Mouse (Mus musculus): ENCODE results near the gene Gm614.

The Gm614 gene

DNA sequence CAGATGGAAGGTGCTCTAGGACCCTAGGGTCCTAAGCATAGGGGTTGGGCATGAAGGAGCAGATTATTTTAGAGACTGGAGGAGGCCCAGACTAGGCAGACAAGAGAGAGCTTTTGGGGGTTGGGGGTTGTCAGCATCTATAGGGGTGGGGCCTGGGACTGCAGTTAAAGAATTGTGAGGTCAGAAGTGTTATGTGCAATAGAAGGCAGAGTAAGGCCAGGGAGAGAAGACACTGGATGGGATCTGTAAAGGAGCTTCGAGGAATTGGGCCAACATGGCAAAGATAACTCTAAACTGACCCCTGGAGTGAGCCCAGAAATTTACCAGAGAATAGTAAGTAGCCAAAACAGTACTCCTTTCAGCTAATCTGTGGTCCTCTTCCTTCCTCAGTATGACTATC lies at the start of gene Gm614:
TSS of gene Gm614 (minus strand) at position 101 of the 400 bp plus-strand sequence.
- no peak for DNase-seq

DNA sequence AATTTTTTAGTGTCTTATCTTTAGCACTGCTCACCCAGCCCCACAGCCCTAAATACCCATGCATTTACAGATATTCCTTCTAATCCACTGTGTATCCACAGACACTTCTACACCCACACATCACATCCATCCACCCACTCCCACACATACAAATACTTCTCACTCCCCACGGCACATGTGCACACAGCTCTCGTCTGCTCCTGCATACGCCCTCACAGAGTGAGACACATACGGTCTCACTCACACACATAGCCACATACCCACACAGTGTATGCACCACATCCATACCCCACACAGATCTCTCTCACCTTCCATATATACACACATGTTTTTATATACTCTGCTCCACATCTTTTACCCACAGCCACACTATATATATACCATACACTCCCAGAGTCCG lies 45.5 kb upstream of the Gm614 start:
- no peak for DNase-seq

DNA sequence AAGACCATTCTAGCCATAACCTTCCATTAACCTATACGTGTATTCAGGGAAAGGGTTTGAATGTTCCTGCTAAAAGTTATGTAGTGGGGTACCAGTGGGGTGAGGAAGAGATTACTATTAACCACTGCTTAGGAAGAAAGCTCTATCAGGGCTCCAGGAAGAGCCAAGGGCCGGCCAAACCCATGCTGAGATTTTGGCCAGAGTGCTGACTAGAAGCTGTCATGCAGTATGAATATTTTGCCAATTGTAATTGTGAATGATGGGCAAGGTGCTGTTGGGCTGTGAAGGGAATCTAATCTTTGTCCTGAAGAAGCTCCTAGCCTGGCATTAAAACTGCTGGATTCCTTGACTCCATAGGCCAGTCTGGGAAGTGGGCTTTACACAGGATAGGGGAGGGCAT lies 40.9 kb upstream of the Gm614 start:
- no peak for DNase-seq

DNA sequence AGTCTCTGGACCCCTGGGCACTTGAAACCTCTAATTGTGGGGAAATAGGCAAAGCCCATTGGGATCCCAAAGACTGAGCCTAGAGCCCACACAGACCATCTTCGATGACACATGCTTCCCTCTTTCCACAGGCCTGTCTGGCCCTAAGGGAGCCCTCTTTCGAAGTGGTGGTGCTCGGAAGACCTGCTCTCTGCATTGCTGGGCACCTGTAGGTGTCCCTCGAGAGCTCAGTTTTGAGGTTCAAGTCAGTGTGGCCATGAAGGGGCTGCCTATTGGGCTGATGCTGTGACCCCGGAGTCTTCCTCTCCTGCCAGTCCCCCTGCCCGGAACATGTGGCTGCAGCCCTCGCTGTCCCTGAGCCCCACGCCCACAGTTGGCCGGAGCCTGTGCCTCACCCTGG lies 37.9 kb upstream of the Gm614 start:
- no peak for DNase-seq

DNA sequence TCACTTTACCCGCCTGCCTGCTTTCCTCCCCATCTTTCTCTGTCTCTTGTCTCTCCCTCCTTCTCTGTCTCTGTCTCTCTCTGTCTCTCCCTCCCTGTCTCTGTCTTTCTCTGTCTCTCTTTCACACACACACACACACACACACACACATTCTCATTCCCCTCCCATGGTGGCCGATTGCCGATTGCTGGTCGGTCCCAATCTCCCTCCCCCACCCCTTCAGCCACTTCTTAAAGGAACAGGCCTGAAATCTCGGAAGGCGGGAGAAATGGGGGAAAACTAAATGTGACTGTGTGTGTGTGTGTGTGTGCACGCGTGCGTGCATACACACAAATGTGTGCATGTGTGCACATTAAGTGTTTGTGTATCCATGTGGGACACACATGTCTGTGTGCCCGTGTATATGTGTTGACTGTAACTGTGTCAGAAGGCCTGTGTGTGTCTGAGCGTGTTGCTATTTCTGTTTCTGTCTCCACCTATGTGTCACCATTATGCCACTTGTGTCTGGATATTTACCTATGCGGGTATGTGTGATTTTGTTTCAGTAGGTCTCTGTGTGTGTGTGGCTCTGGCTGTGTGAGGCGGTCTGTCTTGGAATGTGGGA lies 36.7 kb upstream of the Gm614 start:
- no peak for DNase-seq

DNA sequence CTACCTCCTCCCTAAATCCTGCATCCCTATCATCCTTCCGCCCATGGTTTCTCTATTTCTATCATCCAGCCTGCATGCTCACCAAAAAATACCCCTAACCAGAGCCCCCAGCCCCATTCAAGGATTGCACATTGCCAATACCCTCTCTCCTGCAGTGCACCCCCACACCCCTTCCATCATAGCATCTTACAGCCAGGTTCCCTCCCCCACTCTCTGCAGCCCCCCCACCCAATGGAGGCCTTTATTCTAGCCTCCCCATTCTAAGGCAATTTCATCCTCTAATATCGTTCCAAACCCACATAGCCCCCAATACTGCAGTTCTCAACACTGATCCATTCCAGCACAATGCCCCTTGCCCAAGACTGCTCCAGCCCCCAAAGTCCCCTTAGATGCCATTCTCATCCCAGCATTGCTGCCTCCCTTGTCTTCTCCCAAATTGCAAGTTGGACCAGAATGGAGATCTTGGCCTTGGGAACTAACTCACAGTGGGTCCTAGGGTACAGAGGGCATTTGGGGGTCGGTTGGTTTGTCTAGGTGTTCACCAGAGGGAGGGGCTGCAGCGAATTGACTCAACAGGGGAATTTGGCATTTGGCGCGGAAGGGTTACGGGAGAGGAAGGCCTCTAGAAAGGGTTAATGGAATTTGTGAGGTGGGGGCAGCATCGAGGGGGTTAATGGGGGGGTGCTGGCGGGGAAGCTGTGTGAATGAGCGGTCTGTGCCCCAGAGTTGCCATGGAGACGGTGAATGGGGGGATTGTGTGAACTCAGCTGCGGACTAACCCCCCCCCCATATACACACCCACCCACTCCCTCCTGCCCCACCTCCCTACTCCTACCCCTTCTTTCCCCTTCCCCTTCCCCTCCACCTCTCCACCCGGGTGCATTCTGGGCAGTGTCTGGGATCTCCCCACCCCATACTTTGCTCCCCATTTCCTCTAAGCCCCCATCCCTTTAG lies 36.0 kb upstream of the Gm614 start:
- DNase-seq: peak; percentile 29

DNA sequence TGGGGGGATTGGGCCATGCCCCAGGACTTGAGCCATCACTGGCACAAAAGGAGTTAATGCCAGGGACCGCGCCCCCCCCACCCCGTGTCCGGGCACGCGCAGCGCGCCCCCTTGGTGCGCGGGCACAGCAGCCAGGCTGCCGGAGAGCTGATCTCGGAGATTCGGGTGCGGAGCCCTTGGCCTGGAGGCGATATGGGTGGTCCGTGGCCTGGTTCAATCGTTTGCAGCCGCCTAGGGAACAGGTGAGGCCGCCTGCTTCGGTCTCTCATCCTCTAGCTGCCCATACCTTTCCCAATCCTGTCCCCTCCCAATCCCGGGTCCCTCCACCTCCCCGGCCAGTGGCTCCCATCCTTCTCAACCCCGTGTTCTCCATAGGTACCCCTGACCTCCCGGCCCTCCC lies 35.3 kb upstream of the Gm614 start, which contains the start of gene Nlgn3:
TSS of gene Nlgn3 (plus strand) at position 114 of the 400 bp plus-strand sequence.
- DNase-seq: peak; percentile 44

DNA sequence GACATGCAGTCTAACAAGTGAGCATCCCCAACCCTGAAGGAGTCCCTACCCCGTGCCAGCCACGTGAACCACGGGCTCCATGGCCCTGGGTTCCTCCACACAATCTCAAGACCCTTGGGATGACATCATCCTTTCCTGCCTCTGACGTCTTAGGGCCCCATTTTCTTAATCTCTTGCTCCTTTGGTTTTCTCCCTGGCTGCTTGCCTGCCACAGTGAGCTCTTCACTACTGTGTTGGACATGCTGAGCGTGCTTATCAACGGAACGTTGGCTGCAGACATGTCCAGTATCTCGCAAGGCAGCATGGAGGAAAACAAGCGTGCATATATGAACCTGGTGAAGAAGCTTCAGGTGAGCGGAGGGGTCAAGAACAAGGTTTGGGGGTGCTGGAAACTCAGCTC lies 26.3 kb upstream of the Gm614 start:
- DNase-seq: no peak

DNA sequence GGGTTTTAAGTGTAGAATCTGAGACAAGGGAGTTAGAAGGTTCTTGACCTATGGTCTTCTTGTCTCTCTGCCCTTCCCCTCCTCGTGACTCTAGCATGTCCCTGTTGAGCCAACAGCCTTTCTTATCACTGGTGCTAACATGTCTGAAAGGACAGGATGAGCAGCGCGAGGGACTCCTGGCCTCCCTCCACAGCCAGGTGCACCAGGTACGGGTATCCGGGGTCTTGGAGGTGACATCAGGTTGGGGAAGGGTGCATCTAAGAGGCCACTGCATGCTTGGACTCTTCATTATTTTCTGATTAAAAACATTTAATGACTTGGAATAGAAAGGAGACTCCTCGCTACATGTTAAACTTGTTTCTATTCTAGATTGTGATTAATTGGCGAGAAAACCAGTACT lies 25.2 kb upstream of the Gm614 start:
- DNase-seq: no peak

DNA sequence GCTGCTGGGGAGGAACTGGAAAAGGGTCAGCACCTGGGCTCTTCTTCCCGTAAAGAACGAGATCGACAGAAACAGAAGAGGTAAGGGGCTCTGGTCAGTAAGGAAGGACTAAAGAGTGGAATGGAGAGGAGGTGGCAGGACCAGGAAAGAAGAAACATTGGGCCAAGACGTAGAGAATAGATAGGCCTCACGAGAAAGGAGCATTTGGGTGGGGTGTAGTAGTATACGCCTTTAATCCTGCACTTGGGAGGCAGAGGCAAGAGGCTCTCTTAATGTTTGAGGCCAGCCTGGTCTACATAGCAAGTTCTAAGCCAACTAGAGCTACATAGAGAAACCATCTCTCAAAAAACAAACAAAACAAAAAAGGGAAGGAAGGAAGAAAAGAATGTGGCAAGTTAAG lies 24.6 kb upstream of the Gm614 start:
- DNase-seq: no peak

DNA sequence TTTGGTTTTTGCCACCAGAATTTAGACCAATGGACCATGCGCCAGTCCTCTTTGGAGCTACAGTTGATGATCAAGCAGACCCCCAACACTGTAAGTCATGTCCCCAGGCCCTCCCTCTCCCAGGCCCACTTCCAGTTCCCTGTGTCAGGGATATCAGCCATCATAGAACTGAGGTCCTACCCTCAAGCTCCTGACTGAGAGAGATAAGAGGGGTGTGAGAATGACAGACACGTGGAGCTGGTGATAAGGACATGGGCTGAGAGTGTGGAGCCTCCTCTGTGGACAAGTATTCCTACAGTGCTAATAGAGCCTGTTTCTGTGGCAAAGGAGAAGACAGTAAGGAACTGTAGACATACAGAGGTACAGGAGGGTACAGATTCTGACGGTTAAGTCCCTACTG lies 23.8 kb upstream of the Gm614 start:
- DNase-seq: no peak

DNA sequence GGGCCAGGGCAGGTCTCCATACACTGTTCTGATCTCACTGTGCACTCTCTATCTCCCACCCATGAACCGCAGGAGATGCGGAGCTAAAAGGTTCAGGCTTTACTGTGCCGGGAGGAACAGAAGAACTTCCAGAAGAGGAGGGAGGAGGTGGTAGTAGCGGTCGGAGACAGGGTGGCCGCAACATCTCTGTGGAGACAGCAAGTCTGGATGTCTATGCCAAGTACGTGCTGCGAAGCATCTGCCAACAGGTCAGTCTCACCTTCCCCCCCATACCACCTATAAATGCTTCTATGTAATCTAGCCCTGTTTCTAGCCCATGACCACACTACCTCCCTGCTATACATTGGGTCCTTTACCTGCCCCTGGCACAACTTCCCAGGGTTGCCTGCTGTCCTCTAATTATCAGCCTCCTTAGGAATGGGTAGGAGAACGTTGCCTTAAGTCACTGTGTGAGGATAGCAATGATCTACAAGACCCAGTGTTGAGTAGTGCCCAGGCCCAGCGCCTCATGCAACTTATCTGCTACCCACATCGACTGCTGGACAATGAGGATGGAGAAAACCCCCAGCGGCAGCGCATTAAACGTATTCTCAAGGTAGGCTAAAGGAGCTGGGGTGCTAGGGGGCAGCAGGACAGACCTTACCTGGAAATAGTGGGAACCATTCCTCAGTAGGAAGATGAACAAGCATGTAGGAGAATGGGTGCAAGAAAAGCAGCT lies 22.3 kb upstream of the Gm614 start:
- DNase-seq: no peak

DNA sequence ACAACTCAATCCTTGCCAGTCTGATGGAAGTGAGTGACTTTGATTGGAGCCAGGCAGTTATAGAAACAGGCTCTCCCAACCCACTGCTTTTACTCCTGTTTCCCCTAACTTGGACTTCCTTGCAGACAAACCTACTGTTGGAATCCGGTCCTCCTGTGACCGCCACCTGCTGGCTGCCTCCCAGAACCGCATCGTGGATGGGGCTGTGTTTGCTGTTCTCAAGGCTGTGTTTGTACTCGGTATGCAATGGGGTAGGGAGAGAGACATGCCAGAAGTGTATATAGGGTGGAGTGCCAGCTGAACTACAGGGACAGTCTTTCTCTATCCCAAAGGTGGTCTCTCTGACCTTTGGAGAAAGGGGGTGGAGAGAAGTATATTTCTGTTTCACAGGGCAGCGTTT lies 21.7 kb upstream of the Gm614 start:
- DNase-seq: peak; percentile 64

DNA sequence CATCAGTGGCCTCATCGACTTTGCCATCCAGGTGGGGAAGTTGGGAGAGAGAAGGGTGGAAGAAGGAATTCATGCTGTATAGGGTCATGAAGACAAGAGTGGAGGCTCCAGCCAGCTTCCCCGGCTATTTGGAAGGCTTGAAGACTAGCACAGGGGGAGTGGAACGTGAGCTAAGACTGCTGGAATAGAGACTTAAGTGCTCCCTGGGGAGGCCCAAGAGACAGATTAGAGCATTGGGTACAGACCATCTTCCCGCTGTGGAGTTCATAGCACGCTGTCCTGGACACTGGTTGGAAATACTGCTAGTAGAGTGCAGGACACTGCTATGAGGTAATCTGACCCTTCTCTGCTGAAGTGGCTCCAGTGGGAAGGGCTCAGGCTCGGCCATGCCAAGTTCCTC lies 19.0 kb upstream of the Gm614 start:
- no peak for DNase-seq

DNA sequence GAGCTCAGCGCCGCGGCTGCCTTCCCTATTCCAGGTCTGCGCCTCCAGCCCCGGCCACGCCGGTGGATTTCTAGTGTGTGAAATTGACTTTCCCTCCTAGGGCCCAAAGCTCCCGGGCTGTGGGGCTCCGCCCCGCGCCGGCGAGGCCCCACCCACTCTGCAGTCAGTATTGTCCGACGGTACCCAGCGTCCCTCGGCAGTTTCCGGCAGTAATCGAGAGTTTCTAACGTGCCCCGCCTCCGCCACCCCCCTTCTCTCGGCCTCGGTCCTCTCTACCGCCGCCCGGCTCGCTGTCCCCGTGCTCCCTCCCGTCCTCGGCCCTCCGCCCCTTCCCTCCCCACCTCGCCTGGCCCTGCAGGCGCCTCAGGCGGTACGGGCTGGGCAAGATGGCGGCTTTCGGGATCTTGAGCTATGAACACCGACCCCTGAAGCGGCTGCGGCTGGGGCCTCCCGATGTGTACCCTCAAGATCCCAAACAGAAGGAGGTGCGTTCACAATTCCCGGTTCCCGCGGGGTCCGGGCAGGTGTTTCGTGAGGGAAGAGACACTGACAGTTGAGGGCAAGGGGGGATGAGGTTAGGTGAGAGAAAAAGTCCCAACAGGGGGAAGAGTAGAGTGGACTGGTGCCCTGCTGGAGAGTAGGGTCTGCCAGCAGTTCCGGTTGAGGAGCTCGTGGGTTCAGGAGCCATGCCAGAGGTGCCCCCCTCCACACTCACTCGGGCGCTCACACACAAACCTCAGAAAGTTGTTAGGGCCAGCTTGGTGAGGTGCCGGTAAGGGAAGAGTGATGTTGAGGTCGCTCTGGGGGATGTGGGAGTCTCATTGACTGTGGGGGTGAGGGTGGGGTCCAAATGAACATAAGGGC lies 10.3 kb upstream of the Gm614 start, which contains the start of gene Med12:
TSS of gene Med12 (plus strand) at position 156 of the 864 bp plus-strand sequence.
- peak; percentile 77 for DNase-seq

DNA sequence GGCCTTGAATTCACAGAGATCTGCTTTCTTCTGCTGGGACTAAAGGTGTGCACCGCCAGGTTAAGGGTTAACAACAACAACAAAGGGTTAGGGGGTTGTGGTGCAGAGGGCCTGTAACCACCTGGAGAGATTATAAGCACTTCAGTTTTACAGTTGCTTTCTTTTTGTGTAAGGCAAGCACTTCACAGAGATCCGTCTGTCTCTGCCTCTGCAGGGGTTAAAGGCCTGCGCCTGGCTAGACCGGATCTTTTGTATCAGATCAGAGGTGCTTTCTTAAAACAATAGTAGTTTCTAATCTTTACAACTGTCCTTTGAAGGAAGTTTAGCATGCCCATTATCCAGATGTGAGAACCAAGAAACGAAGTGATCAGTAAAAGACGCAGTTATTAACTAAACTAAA lies 9.6 kb upstream of the Gm614 start:
- DNase-seq: no peak

DNA sequence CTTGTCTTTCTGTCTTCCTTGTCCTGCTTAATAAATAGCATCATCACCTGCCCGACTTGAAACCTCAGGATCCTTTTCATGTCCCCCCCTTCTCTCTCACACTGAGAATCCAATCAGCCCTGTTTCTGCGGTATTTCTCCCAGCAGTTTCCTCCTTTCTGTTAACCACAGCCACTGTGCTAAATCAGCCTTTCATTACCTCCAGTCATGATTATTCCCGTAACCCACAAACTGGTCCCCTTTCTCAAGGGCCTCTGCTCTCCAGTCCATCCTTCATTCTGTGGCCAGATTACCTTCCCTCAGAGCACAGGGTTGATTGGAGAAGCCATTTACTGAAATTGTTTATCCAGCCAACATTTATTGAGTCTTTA lies 4.9 kb upstream of the Gm614 start, which contains the start of gene Gm20489:
TSS of gene Gm20489 (minus strand) at position 269 of the 370 bp plus-strand sequence.
- no peak for DNase-seq

DNA sequence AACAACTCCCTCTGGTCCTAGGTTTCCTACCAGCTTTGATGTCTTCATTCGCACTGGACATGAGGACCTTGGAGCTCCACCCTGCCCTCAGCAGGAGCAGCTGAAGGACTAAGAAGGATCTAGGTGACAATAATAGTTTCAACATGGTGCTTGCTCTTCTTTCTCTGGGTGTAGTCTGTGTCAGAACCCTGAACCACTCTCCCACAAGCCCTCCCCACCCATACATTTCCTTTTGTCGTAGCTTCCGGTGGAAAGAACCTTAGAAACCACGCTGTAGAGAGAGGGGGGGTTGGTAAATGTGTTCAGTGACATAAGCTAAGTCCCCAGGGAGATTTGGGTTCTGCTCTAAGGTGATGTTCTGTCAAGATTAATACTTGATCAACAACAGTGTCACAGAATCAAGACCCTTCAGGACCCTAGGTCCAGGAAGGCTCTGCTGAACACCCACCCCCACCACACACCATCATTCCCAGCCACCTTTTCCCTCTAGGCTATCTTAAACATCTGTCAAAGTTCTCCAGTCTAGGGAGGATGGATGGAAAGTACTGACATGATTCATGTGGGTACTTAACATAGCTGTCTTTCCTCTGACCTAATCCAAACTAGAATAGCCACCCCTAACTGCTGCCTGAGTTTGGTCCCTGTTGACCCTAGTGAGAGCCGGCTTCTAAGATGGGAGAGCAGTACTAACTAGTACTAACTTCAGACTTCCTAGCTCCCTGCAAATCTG lies 4.4 kb upstream of the Gm614 start, which contains the start of gene Il2rg:
TSS of gene Il2rg (minus strand) at position 231 of the 730 bp plus-strand sequence.
- DNase-seq: no peak

DNA sequence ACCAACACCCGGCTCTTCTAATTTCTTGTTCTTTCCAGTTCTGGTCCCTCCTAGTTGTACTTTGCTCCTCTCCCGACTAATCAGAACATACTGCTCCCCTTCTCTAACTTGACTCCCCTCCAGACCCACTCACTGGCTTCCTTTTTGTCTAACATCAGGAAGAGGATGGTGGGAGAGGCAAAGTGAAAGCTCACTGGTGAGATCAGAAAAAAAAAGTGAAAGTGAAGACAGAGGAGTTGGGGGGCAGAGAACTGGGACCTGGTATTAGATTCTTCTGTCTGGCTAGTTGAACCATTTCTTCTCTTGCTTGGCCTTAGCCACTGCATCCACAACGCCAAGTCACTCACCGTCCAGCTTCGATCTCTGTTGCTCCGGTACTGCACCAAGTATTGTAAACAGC lies 2.8 kb upstream of the Gm614 start:
- DNase-seq: no peak

DNA sequence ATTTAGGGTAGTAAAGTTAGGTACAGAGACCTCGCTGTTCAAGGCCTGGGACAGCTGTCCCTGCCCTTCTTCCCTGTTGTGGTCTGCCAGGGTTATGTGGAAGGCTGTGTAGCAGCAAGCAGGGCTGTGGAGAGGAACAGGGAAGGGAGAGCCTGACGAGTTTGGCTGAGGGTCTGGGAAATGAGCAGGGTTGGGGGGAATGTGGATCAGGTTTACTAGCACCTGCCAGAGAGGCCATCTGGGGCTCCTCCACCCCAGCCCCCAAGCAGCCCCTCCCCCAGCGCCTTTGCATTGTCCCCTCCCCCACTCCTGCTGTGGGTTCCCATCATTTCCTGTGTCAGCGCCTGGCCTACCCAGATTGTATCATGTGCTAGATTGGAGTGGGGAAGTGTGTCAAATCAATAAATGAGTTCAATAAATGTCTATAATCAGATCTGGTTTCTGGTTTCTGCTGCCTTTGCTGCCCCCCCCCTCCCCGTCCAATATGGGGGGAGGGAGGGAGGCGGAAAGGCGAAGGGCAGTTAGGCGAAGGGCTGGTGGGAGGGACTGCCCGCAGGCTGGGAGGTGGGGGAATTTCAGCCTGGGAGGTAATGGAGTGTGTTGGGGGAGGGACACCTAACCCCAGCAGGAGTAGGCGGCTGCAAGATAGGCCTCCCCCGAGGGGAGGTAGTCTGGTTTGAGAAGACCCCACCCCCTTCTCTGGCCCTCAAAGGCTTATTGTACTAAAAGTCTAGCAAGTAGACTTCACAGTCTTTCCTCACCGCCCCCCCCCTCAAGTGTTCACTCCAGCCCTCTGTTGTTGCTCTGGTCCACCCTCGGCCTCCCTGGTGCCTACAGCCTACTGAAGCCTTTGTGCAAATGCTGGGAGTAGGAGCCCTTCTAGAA lies 3.1 kb downstream of the Gm614 start:
- DNase-seq: no peak

DNA sequence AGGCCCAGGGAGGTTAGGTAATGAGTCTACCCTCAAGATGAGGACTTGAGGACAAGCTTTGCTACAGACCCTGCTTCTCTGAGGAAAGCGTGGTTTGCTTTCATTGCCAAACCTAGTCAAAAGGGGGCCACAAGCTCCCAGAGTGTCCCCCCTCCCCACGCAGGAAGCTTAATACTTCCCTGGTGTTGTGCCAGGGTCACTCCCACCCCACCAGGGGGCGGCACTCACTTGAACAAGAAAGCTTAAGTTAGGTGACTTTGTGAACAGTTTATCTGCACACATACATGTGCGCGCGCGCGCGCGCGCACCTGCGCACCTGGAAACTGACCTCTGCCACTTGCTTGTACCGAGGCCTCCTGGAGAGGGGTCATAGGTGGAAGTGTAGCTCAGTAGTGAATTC lies 7.2 kb downstream of the Gm614 start:
- no peak for DNase-seq

Measured in right cerebral cortex, postnatal 14 days (tissue).